Mouse (Mus musculus) liver (tissue): ENCODE data around the gene Pou3f1.

Experiments
- DNase-seq: peaks from one replicate; pipeline ENCODE4 v3.0.0-alpha.2; 2020; ENCODE audit warnings: mixed read lengths

The Pou3f1 gene

DNA sequence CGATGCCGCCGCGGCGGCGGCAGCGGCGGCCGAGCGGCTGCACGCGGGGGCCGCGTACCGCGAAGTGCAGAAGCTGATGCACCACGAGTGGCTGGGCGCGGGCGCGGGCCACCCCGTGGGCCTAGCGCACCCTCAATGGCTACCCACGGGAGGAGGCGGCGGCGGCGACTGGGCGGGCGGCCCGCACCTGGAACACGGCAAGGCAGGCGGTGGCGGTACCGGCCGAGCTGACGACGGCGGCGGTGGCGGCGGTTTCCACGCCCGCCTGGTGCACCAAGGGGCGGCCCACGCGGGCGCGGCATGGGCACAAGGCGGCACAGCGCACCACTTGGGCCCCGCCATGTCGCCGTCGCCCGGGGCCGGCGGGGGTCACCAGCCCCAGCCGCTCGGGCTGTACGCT lies 1.2 kb downstream of the Pou3f1 start:
- DNase-seq: no peak

DNA sequence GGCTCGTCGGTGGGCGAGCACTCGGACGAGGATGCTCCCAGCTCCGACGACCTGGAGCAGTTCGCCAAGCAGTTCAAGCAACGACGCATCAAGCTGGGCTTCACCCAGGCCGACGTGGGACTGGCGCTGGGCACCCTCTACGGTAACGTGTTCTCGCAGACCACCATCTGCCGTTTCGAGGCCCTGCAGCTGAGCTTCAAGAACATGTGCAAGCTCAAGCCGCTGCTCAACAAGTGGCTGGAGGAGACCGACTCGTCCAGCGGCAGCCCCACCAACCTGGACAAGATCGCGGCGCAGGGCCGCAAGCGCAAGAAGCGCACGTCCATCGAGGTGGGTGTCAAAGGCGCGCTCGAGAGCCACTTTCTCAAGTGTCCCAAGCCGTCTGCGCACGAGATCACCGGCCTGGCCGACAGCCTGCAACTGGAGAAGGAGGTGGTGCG lies 1.8 kb downstream of the Pou3f1 start:
- DNase-seq: no peak

DNA sequence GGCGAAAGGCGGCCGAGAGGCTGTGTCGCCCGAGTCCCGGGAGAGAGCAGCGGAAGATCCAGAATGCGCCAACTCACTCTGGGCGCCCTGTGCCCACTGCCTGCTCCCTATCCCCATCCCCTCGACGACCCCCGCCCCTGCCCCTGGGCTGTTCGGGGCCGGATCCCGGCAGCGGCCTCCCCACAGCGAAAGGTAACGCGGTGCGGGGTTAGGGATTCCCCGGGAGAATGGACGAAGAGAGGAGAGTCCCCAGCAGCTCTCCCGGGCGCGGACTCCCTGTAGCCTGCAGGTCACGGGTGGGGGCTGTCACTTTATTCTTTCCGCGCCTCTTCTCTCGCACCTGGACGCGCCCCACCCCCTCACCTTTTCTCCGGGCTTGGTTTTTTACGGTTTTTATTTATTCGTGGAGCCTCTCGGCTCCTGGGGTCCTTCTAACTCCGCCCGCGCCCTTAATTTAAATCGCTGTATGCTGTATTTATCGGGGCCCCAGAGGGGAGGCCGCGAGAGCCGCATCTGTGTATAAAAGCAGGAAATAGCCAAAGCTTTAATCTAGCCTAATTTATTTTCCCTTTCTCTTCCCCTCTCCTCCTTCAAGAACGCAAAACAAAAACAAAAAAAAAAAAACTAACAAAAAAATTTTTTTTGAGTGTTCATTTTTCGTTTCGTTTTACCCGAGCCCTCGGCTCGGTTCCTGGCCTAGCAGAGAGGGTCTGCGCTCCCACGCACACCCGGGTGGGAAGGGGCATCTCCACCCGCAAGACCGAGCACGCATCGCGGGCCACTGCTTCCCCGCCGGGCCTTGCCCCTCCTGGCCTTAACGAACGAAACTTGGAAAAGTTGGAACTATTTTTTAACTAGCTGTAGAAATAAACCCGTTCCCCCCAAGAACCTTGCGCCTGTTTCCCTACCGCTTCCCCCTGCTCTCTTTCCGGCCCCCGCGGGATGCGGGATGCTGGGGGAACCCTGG lies 2.9 kb downstream of the Pou3f1 start:
- DNase-seq: no peak

DNA sequence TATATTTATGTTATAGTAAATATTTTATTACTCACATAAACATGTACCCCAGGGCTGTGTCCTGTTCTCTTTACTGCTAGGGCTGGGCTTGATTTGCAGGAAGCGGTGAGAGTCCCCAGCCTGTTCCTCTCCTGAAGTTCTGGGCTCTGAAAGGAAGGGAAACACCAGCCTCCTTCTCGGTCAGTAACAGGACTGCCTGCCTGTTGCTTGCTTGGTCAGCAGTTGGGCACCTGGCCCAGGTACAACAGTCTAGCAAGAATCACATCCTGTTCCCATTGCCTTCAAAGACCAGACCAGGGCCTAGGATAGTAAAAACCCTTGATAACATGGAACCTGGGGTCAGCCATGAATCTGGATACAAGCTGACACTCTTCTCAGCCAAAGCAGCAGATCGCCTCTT lies 4.0 kb downstream of the Pou3f1 start:
- DNase-seq: no peak

DNA sequence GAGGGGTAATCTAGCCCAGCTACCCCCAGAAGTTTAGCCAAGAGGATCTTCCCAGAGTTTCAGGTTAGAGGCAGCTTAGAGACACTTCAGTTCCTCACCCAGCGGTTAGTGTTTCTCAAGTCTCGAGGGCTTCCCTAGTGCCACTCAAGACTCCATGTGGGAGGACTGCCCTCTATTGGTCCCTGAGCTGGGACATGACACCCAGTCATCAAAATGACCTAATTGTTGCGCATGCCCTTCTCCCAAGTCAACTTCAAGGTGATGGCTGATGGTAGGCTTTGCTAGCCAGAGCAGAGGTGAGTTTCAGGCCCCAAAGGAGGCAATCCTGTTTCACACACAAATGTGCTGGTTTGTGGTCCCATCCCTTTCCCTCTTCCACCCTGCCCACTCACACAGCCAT lies 6.4 kb downstream of the Pou3f1 start:
- no peak for DNase-seq

DNA sequence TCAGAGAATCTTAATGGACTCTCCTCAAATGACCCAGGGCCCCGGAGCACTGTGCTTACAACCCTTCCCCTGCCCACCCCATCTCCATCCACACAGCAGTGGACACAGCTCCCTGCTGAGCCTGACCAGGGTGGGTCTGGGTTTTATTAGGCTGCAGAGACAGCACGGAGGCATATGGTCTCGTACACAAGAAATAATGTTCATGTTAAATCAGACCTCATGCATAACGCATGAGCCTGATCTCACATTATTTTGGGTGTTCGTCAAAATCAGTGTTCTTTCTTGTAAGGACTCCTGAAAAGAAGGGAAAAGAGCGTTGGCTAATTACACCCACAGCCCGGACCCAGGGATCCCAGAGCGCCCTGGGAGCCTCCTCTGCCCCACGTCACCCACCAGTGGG lies 7.6 kb downstream of the Pou3f1 start:
- DNase-seq: no peak

DNA sequence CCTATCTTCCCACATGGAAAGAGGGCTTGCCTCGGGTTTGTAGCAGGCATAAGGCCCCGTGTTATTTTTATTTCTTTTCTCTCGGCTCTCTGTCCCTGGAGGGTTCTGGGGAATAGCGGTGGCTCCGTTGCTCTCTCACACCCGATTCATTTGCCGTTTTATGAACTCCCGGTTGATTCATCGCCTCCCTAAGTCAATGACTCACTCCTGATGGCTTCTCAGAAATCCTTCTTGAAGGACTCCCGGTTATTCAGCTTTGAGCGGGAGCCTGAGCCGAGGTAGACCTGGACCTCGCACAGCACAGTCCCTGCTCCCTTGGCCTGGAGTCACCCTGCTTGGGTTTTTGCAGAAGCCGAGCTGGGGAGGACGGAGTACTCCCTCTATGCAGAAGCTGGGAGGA lies 8.0 kb downstream of the Pou3f1 start:
- DNase-seq: no peak

DNA sequence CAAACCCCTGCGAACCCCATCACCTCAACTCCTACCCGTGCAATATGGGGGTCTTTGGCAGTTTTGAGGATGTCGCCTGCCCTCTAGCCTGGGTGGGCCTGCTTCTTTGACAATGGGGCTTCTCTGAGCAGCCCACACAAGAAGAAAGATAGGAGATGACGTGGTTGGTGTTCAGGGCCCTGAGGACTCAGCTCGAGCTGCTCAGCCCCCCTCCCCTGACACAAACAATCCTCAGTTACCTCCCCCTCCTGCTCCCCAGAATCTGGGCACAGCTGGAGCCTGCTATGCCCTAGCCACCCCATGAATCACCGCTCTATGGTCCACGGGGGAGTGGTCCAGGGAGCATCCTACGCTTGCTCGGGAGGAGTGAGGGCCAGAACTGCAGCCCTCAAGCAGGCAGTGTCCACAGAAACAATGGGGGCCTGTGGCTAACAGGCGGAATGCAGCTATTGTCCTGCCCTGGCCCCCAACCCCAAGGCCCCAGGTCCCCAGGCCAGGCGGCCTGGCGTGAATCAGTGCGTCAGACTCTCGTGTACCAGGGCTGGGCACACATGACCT lies 10.9 kb downstream of the Pou3f1 start:
- DNase-seq: no peak

DNA sequence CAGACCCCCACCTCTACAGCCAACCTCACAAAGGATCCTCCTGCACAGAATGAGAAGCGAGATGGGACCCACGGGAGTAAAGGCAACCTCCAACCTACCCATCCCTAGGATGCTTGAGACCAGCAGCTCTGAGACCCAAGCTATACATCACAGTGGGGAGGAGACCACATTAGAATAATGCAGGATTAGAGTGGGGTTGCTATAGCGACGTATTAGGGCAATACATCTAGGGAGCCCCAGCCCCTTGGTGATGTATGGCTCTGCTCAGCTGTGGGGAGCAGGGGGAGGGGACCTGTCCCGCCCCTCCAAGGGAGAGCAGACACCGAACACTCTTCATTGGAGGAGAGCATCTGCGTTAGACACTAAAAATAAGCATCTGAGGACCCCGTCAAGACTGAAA lies 11.5 kb downstream of the Pou3f1 start:
- DNase-seq: no peak

DNA sequence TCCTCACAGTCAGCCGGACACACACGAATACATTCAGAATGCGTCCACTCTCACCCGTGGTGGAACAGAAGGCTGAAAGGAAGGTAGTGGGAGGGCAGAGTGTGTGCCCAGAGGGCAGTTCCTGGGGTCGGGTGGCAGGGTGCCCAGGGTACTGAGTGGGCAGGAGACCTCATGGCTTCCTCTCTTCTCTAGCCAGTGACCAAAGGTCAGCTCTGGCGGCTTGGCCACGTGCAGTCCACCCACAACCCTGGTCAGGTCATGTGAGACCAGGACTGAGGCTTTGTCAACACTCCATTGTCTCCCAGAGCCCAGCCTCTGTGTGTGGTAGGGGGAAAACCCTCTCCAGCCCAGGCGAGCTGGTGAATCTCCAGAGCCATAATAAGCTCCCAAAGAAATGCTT lies 13.6 kb downstream of the Pou3f1 start:
- no peak for DNase-seq

DNA sequence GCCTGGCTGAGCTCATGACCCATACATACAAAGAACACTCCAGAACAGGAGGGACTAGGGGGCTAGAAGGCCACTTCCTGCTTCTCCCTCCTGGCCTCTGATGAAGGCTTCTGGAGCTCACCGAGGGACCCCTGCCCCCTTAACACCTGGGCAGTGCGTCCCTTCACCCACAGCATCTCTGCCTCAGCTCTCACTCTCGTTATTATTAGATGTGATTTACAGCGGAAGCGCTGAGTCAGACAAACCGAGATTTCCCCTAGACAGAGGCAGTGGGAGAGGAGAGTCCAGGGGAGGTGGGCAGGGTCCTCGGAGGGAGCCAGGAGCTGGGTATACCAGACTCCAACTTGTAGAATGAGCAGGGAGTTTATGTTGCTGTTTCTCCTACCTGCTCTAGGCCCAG lies 15.0 kb downstream of the Pou3f1 start:
- no peak for DNase-seq

DNA sequence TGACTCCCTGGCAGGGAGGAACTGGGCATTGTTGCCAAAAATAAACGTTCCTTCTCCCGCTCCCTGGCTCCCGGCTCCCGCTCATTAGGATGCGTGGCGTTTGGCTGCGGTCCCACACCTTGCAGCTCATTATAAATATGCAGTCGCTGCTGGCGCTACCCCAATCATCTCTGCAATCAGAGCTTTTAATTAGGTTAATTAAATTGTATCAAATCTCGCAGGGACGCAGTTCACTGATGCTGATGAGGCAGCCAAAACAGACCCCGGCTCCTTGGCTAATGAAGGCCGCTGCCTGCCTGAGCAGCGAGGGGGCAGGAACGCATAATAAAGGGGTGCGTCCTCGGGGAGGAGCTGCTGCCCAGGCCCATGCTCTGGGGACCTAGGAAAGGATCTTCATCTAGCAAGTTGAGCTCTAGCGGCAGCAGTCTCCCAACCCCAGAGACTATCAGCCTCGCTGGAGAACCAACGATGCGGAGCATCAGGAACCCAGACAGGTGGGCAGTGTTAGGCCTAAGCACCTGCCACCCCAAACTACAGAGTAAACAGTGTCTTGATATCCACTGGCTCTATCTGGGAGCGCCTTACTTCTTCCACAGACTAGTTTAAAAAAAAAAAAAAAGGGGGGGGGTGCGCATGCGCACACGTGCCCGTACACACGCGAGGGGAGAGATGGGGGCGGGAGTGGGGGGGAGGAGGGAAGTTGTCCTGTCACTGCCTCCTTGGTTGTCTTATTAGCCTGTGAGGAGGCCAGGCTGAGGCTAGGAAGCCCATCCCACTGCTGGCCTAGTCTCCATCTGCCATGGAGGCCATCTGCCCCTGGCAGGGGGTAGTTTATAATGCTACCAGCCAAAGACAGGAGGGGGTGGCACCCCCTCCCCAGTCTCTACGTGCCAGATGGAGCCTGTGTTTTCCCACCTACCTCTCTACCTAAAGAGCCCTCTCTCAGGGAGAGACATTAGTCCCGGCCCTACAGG lies 16.0 kb downstream of the Pou3f1 start:
- no peak for DNase-seq

DNA sequence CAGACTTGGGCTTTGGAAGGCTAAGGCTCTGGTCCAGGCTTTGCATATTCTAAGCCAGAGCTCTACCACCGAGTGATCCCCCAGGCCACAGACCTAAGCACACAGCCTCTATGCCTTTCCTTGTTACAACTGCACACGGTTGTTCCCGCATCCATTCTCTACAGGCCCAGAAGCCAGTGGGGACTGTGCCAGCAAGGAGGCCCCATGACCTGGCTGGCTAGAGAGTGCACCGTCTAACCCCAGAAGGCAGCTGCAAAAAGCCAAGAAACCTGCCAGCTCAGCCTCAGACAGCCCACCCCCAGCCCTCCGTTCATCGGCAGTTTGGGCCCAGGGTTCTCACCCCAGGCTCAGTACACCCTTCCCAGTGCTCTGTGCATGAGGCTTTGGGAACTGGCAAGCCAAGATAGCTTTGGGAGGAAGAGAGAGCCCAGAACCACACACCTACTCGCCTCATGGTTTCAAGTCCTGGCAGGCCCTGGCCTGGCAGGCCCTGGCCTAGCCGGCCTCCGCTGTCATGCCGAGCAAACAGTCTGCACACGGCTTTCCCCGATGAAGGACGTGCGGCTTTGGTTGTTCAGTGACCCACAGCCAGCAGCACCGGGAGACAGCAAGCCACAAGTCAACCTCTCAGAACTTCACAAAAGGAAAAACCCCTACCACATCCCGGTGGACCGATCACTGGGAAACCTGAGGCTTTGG lies 17.9 kb downstream of the Pou3f1 start:
- no peak for DNase-seq

DNA sequence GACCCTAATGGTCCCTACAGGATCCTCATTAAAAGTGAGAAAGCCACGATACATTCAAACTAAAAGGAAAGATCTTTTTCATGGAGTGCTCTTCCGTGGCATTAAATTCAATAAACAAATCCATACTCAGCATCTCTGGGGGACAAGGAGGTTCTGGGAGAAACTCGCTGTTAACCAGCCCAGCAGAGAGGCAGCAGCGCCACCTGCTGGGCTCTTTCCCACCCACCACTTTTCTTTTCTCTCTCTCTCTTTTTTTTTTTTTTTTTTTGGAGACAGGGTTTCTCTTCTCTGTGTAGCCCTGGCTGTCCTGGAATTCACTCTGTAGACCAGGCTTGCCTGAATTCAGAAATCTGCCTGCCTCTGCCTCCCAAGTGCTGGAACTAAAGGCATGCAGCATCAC lies 18.4 kb downstream of the Pou3f1 start:
- DNase-seq: peak; percentile 67

DNA sequence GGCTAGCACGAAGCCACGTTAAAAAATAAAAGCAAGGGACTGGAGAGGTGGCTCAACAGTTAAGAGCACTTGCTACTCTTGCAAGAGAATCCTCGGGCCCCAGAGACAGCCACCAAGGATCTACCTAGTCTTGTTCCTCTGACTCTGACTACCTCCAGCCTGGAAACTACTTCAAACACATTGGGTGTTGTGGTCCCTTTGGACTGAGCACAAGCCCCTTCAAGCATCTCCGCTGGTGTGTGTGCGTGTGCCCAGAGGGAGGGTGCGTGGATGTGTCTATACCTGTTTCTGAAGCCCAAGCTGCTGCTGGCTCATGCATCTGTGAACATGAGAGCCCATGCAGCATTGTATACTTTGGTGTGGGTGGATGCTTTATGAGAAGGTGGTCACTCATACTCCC lies 19.4 kb downstream of the Pou3f1 start:
- no peak for DNase-seq

DNA sequence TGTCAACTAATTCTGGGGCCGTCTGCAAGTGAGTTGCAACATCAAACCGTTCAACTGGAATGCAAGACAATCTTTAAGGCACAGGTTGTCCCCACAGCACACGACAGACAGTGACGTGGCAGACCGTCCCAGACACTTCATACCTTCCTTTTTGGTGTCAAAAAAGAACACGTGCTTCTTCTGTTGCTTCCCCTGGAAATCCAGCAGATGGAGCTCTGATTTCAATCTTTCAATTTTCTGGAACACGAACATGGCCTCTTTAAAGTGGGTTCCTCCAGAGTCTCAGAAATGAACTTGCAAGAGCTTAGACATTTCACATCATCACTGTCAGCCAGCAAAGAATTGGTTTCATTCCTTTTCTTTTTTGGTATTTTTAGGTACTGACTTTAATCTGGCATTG lies 25.7 kb downstream of the Pou3f1 start:
- DNase-seq: no peak

DNA sequence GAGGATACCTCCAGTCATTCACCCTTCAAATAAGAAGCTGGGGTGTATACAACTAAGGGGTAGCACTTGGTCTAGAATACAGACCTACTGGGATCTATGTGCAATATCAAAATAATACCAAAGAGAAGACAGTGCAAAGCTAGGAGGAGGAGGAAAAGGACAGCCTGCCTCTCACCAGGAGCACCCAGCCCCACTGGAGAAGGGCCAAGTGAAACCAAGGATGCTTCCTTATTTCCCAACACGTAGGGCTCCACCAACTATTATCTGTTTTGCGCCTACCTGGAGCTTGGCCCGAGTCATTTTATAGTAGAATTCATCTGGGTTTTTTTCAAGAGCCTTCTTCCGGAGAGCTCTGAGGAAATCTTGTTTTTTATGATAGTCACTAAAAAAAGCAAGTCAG lies 26.9 kb downstream of the Pou3f1 start:
- DNase-seq: no peak

DNA sequence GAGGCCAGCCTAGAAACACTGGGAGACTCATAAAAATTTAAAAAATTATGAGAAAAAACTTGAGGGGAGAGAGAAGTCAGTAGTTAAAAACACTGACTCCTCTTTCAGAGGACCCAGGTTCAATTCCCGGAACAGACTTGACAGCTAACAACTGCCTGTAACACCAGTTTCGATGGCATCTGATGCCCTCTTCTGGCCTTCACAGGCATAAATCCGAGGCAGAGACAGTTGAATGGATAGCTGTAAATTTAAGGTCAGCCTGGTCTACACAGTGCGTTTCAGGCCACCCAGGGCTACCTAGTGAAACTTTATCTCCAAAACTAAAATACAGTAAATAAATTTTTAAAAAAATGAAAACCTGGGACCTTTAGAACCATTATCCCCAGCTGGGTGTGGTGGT lies 28.4 kb downstream of the Pou3f1 start:
- DNase-seq: no peak

DNA sequence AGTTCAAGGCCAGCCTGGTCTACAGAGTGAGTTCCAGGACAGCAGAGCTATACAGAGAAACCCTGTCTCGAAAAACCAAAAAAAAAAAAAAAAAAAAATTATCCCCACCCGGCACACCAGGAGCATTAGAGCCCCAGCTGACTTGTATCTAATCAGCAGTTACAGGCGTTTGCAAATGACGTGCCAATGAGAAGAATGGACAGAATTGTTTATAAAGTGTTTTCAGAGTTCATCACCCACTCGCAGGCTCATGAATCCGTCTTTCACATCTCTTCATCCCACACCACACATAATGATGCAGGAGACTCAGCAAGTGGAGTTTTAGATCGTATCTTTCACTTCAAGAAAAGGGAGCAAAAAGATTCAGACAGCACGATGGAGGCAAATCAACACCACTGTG lies 28.8 kb downstream of the Pou3f1 start:
- no peak for DNase-seq

DNA sequence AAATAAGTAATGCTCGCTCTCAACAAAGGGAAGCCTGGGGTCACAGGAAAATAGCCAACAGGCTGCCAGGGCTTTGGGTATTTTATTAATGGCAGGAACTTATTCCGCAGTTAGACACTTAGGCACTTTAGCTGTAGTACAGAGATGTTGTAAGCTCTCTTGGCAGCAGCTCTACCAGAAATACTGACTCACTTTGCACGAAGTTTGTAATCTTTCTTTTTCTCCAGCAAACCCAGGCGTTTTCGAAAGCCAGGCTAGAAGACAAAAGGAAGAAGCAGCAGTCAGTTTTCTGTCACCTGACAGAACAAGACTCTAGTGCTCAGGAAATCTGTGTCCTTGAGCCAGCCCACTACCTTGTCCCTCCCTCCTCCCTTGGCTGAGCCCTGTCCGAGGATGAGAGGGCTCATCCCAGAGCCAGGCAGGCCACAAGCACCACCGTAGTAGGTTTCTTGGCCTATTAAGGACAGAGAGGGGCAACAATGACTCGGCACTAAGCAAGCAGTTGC lies 29.3 kb downstream of the Pou3f1 start:
- no peak for DNase-seq

DNA sequence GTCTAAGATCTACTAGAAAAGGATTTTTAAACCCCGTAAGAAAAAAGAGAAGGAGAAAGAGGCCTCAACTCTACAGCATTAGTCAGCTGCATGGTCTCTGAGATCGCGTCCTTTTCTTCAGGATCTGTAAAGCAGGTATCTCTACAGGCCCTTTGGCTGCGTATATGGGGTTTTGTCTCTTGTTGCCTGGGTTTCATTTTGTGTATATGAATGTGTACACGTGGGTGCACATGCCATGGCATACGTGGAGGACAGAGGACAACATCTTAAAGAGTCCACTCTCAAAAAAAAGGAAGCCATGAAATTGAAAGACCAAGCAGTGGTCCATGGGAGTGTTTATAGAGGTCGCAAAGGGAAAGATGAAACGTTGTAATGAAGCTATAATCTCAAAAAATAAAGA lies 34.8 kb downstream of the Pou3f1 start:
- no peak for DNase-seq

DNA sequence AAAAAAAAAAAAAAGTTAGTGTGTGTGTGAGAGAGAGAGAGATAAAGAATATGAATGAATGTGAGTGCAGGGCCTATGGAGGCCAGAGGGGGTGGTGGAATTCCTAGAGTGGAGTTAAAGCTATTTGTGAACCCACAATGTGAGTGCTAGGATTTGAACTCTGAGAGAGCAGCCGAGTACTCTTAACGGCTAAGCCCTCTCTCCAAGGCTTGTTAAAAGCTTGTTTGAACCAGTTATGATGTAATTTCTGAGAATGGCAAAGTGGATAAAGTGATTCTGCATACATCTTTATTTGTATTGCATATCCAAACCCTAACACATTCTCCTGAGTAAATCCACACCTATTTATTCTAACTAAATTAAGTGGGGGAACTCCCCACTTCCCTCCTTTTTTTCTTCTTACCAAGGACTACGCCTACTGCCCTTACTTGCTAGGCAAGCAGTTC lies 35.8 kb downstream of the Pou3f1 start:
- DNase-seq: no peak
